Mouse (Mus musculus) testis, adult 2 months (tissue): ENCODE results near the gene Neurl4.

Experiments
- CTCF ChIP-seq: fragments of 200-500 bp; IDR thresholded peaks from 2 replicates; pipeline ENCODE4 v1.5.1; 2012; ENCODE audit warnings: low read depth, mild to moderate bottlenecking, inconsistent platforms, low read length, moderate library complexity; ENCODE audit not compliant: control insufficient read depth, insufficient read depth, insufficient replicate concordance
- POLR2A ChIP-seq: fragments of 200-500 bp; IDR thresholded peaks from 2 replicates; pipeline ENCODE4 v1.6.1; 2012; ENCODE audit warnings: low read depth, mild to moderate bottlenecking, inconsistent platforms, low read length, moderate library complexity; ENCODE audit not compliant: control insufficient read depth

DNA sequence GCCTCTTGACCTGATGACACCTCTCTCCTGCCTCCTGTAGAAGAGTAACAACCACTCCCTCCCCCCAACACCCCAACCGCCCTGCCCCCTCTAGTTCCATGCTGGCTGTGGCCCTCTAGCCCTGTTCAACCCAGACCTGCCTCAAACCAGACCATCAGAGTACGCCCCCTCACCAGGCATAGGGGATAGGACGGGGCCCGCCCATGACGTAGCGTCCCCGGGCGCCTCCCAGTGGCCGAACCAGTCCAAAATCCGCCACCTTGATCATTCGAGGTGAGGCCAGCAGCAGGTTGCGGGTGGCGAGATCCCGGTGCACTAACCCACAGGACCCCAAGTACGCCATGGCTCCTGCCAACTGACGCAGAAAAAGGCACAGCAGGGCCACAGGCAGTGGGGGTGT, 45.5 kb upstream of the Neurl4 start:
- TF ChIP-seq POLR2A, result no peak
- no peak for TF ChIP-seq CTCF
